ENCODE assay signal across 11 mouse cellular contexts in the genomic region with DNA sequence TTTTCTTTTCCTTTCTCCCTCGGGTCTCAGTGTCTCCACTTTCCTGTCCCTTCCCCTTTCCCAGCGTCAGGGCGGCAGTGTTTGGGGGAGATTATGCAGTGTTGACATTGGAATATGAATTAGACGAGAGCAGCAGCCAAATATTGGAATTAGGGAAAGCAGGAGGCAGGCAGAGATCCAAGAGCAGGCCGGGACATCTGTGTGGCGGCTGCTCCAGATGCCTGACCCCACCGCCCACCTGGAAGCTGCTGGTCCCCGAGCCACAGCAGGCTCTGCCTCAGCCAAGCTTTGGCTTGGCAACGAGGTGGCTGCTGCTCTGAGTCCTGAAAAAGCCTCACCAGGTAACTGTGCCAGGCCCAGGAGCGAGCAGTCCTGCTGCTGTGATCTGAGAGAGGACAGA. TPM values are rescaled to one million over a fixed set of nuclear protein-coding genes. Genes with fewer than 3 reads are reported as not detected.
DNase-seq lines count a peak whose midpoint lies in the region; ATAC-seq and TF ChIP-seq lines count a peak whose summit lies in the region.
"Had no signal": no experiment of that assay in that cellular context is flagged by ENCODE, and none has a peak within 500 bp of the region (broad histone marks: within the 10 kb centered on the region; RNA-seq: fewer than 3 reads in every experiment).

No protein-coding gene starts in this region.

- ATAC-seq in midbrain, embryonic 12.5 days (ENCODE audit: low FRiP score, low read depth) = no peak
- ATAC-seq in megakaryocyte progenitor cell, adult 5-6 weeks (replicated peaks; ENCODE audit: poor library complexity) = no peak
- ATAC-seq: intestine, embryonic 16.5 days had no signal

- no peak overlapping the region for H3K4me2 ChIP-seq in midbrain, embryonic 12.5 days (replicated peaks)

- 0 out of 2 replicates have a peak overlapping the region, but pooled peaks have one; percentile 17 for H3K27ac ChIP-seq in midbrain, embryonic 12.5 days (replicated peaks)

- intact Hi-C loops in heart, postnatal 14 days (cut with DNase I) = no loop called here

- no peaks in the 10 kb centered on the region for H3K9me3 ChIP-seq in midbrain, embryonic 12.5 days

- DNase-seq in gastrocnemius, postnatal 25 days = peak; percentile 18
- no peak for DNase-seq in gastrocnemius, adult 18-20 months (ENCODE audit: low spot score)
- peak; percentile 71 for DNase-seq in brain, embryonic 14.5 days (ENCODE audit: low read depth)
- DNase-seq in heart, postnatal 14 days = peak; percentile 48 to 56
- no peak for DNase-seq in embryo, embryonic 9.5 days (ENCODE audit: extremely low spot score)
- no peak for DNase-seq in right cerebral cortex, postnatal 36 days (ENCODE audit: low spot score in 2 of 2)
- DNase-seq: lung, postnatal 36 days; right cerebral cortex, adult 18-20 months had no signal

- H3K9ac ChIP-seq in midbrain, embryonic 12.5 days (replicated peaks) = no peak overlapping the region

- 36% methylated on average over 10 of the region's 10 CpGs for WGBS in midbrain, embryonic 12.5 days

- TF ChIP-seq CTCF in brain, embryonic 14.5 days (IDR thresholded peaks at IDR 0.05; ENCODE audit: borderline replicate concordance, extremely low read depth, insufficient read depth, insufficient read length) = no peak

- peaks cover 48% of the 10 kb centered on the region for H3K4me1 ChIP-seq in midbrain, embryonic 12.5 days

- H3K4me3 ChIP-seq in midbrain, embryonic 12.5 days = no peak overlapping the region

- peaks cover 33% of the 10 kb centered on the region for H3K27me3 ChIP-seq in midbrain, embryonic 12.5 days

- H3K36me3 ChIP-seq in midbrain, embryonic 12.5 days = no peaks in the 10 kb centered on the region

- no peak for TF ChIP-seq POLR2A in brain, embryonic 14.5 days (IDR thresholded peaks at IDR 0.05; ENCODE audit: borderline replicate concordance, extremely low read depth, insufficient read depth, insufficient read length, poor library complexity, severe bottlenecking)

RNA-seq across cellular contexts. Expression of a gene that starts 36.3 kb away (rescaled TPM):
- total RNA-seq in gastrocnemius, postnatal 25 days (2021) = 1 to 10 TPM; 5.1 to 5.6 TPM
- 1 to 10 TPM; 4.3 to 6.0 TPM for total RNA-seq in gastrocnemius, adult 18-20 months (2021)
- polyA plus RNA-seq in brain, embryonic 14.5 days (2012; rRNA removed) = 14.2 and 14.5 TPM in 2 replicates
- total RNA-seq in heart, postnatal 14 days (2021) = 1 to 10 TPM; 5.5 to 5.6 TPM
- 9.3 TPM in 2 replicates for polyA plus RNA-seq in midbrain, embryonic 12.5 days (2016; fragmentation: Nextera tagmentation; extraction: Ambion mirVana)
- 62.3 and 76.4 TPM in 2 replicates for total RNA-seq in megakaryocyte progenitor cell, adult 5-6 weeks (2015)
- total RNA-seq in megakaryocyte progenitor cell, adult 5-6 weeks (2017) = 16.5 and 19.3 TPM in 2 replicates

Comparison
In these comparisons a context has a peak if more than half of its experiments do, and no peak if none do; other contexts are left out.
1. DNase-seq: peak in gastrocnemius, postnatal 25 days (single experiment), brain, embryonic 14.5 days (single experiment) and heart, postnatal 14 days (2 of 2); none in gastrocnemius, adult 18-20 months (single experiment), embryo, embryonic 9.5 days (single experiment) and right cerebral cortex, postnatal 36 days (0 of 2).